Mouse (Mus musculus): ENCODE measurements around the gene Olfr803. TPM values are rescaled to one million over a fixed set of nuclear protein-coding genes. Genes with fewer than 3 reads are reported as not detected.

Olfr803 gene
- total RNA-seq (2021) (not detected), polyA plus RNA-seq (2012; rRNA removed) (not detected in 2 replicates)
- long read RNA-seq, result 0 reads

GRCm38 (mm10) chr10:129694186-129694585 lies at the start of gene Olfr803:
Olfr803 (minus strand) TSS chr10:129694286.
- no peak for DNase-seq

- no peak for DNase-seq
These were observed 47.7 kb upstream of the Olfr803 start, which contains the start of gene Olfr806 for GRCm38 (mm10) chr10:129741821-129742220. Olfr806 (minus strand) TSS chr10:129741921.

GRCm38 (mm10) chr10:129729275-129729674 lies 35.2 kb upstream of the Olfr803 start, which contains the start of gene Olfr805:
Olfr805 (minus strand) TSS chr10:129729375.
- no peak for DNase-seq

- no peak for DNase-seq
These were observed 8.8 kb upstream of the Olfr803 start, which contains the start of gene Olfr804 for GRCm38 (mm10) chr10:129702910-129703309. Olfr804 (plus strand) TSS chr10:129703210.

- no peak for DNase-seq
These were observed 6.0 kb downstream of the Olfr803 start, which contains the start of gene Olfr802 for GRCm38 (mm10) chr10:129688069-129688468. Olfr802 (minus strand) TSS chr10:129688169.

- no peak for DNase-seq
These were observed 20.3 kb downstream of the Olfr803 start, which contains the start of gene Olfr801 for GRCm38 (mm10) chr10:129673765-129674164. Olfr801 (minus strand) TSS chr10:129673865.

GRCm38 (mm10) chr10:129657394-129657793 lies 36.7 kb downstream of the Olfr803 start, which contains the start of gene Olfr800:
Olfr800 (plus strand) TSS chr10:129657694.
- DNase-seq, result no peak

GRCm38 (mm10) chr10:129651763-129652162 lies 42.3 kb downstream of the Olfr803 start:
- DNase-seq, result no peak

Small RNA genes within 50 kb of the gene (microRNA-seq; reads per million reads assigned to microRNA genes)
- 0 reads per million in 2 experiments for gene Gm24485

Other genes starting within 250 kb of the Olfr803 start
- gene Olfr787, start 232.4 kb downstream of the Olfr803 start, total RNA-seq (2021), result not detected
- gene Olfr787, start 232.4 kb downstream of the Olfr803 start, polyA plus RNA-seq (2012; rRNA removed), result not detected in 2 replicates
- not detected for gene Olfr788, start 223.3 kb downstream of the Olfr803 start, total RNA-seq (2021)
- gene Olfr788, start 223.3 kb downstream of the Olfr803 start, polyA plus RNA-seq (2012; rRNA removed), result not detected in 2 replicates
- not detected for gene Olfr789, start 209.5 kb downstream of the Olfr803 start, total RNA-seq (2021)
- not detected in 2 replicates for gene Olfr789, start 209.5 kb downstream of the Olfr803 start, polyA plus RNA-seq (2012; rRNA removed)
- not detected for gene Olfr790, start 195.8 kb downstream of the Olfr803 start, total RNA-seq (2021)
- gene Olfr790, start 195.8 kb downstream of the Olfr803 start, polyA plus RNA-seq (2012; rRNA removed), result not detected in 2 replicates
- not detected for gene Olfr791, start 172.5 kb downstream of the Olfr803 start, total RNA-seq (2021)
- gene Olfr791, start 172.5 kb downstream of the Olfr803 start, polyA plus RNA-seq (2012; rRNA removed), result not detected in 2 replicates
- gene Olfr792, start 155.1 kb downstream of the Olfr803 start, total RNA-seq (2021), result not detected
- not detected in 2 replicates for gene Olfr792, start 155.1 kb downstream of the Olfr803 start, polyA plus RNA-seq (2012; rRNA removed)
- not detected for gene Olfr794, start 126.6 kb downstream of the Olfr803 start, total RNA-seq (2021)
- gene Olfr794, start 126.6 kb downstream of the Olfr803 start, polyA plus RNA-seq (2012; rRNA removed), result not detected in 2 replicates
- not detected for gene Olfr796, start 81.7 kb downstream of the Olfr803 start, total RNA-seq (2021)
- gene Olfr796, start 81.7 kb downstream of the Olfr803 start, polyA plus RNA-seq (2012; rRNA removed), result not detected in 2 replicates
- gene Olfr798, start 66.4 kb downstream of the Olfr803 start, total RNA-seq (2021), result not detected
- gene Olfr798, start 66.4 kb downstream of the Olfr803 start, polyA plus RNA-seq (2012; rRNA removed), result not detected in 2 replicates
- gene Olfr799, start 56.8 kb downstream of the Olfr803 start, total RNA-seq (2021), result not detected
- gene Olfr799, start 56.8 kb downstream of the Olfr803 start, polyA plus RNA-seq (2012; rRNA removed), result not detected in 2 replicates
- gene Olfr800, start 36.6 kb downstream of the Olfr803 start, total RNA-seq (2021), result not detected
- not detected in 2 replicates for gene Olfr800, start 36.6 kb downstream of the Olfr803 start, polyA plus RNA-seq (2012; rRNA removed)
- not detected for gene Olfr801, start 20.4 kb downstream of the Olfr803 start, total RNA-seq (2021)
- not detected in 2 replicates for gene Olfr801, start 20.4 kb downstream of the Olfr803 start, polyA plus RNA-seq (2012; rRNA removed)
- not detected for gene Olfr802, start 6.1 kb downstream of the Olfr803 start, total RNA-seq (2021)
- not detected in 2 replicates for gene Olfr802, start 6.1 kb downstream of the Olfr803 start, polyA plus RNA-seq (2012; rRNA removed)
- gene Olfr804, start 8.9 kb upstream of the Olfr803 start, total RNA-seq (2021), result not detected
- gene Olfr804, start 8.9 kb upstream of the Olfr803 start, polyA plus RNA-seq (2012; rRNA removed), result not detected in 2 replicates
- not detected for gene Olfr805, start 35.1 kb upstream of the Olfr803 start, total RNA-seq (2021)
- gene Olfr805, start 35.1 kb upstream of the Olfr803 start, polyA plus RNA-seq (2012; rRNA removed), result not detected in 2 replicates
- gene Olfr806, start 47.6 kb upstream of the Olfr803 start, total RNA-seq (2021), result not detected
- not detected in 2 replicates for gene Olfr806, start 47.6 kb upstream of the Olfr803 start, polyA plus RNA-seq (2012; rRNA removed)
- gene Olfr807, start 63.5 kb upstream of the Olfr803 start, total RNA-seq (2021), result not detected
- gene Olfr807, start 63.5 kb upstream of the Olfr803 start, polyA plus RNA-seq (2012; rRNA removed), result not detected in 2 replicates
- gene Olfr808, start 71.2 kb upstream of the Olfr803 start, total RNA-seq (2021), result not detected
- not detected in 2 replicates for gene Olfr808, start 71.2 kb upstream of the Olfr803 start, polyA plus RNA-seq (2012; rRNA removed)
- not detected for gene Olfr809, start 80.4 kb upstream of the Olfr803 start, total RNA-seq (2021)
- gene Olfr809, start 80.4 kb upstream of the Olfr803 start, polyA plus RNA-seq (2012; rRNA removed), result not detected in 2 replicates
- gene Olfr810, start 100.6 kb upstream of the Olfr803 start, total RNA-seq (2021), result not detected
- not detected in 2 replicates for gene Olfr810, start 100.6 kb upstream of the Olfr803 start, polyA plus RNA-seq (2012; rRNA removed)
- gene Olfr811, start 110.1 kb upstream of the Olfr803 start, total RNA-seq (2021), result not detected
- gene Olfr811, start 110.1 kb upstream of the Olfr803 start, polyA plus RNA-seq (2012; rRNA removed), result not detected in 2 replicates
- not detected for gene Olfr812, start 151.8 kb upstream of the Olfr803 start, total RNA-seq (2021)
- not detected in 2 replicates for gene Olfr812, start 151.8 kb upstream of the Olfr803 start, polyA plus RNA-seq (2012; rRNA removed)
- gene Olfr813, start 161.1 kb upstream of the Olfr803 start, total RNA-seq (2021), result not detected
- gene Olfr813, start 161.1 kb upstream of the Olfr803 start, polyA plus RNA-seq (2012; rRNA removed), result not detected in 2 replicates
- gene Olfr814, start 185.6 kb upstream of the Olfr803 start, total RNA-seq (2021), result not detected
- gene Olfr814, start 185.6 kb upstream of the Olfr803 start, polyA plus RNA-seq (2012; rRNA removed), result not detected in 2 replicates
- not detected for gene Olfr815, start 211.6 kb upstream of the Olfr803 start, total RNA-seq (2021)
- gene Olfr815, start 211.6 kb upstream of the Olfr803 start, polyA plus RNA-seq (2012; rRNA removed), result not detected in 2 replicates
- not detected for gene Olfr816, start 221.3 kb upstream of the Olfr803 start, total RNA-seq (2021)
- gene Olfr816, start 221.3 kb upstream of the Olfr803 start, polyA plus RNA-seq (2012; rRNA removed), result not detected in 2 replicates

All from adrenal gland, adult 2 months (tissue).